ENCODE assay signal across 7 mouse cellular contexts in genomic region chr4:58552731-58553630, GRCm38 (mm10). TPM values are rescaled to one million over a fixed set of nuclear protein-coding genes. Genes with fewer than 3 reads are reported as not detected.
DNase-seq lines count a peak whose midpoint lies in the region; ATAC-seq and TF ChIP-seq lines count a peak whose summit lies in the region.

No protein-coding gene starts in this region.

- peak; percentile 56 for DNase-seq in adrenal gland, adult 8-10 months
- DNase-seq in embryo, embryonic 10 days (ENCODE audit: low spot score), result peak; percentile 81
- peak; percentile 86 to 88 for DNase-seq in gastrocnemius, postnatal 4 days (ENCODE audit: low spot score in 2 of 2)
- DNase-seq in limb, embryonic 14.5 days (ENCODE audit: low spot score), result peak; percentile 78
- peak; percentile 86 for DNase-seq in midbrain, embryonic 14.5 days
- DNase-seq in spleen, postnatal 36 days (ENCODE audit: low spot score in 2 of 2), result peak; percentile 18 to 27

- peaks cover 9% of the 10 kb centered on the region; the same call in 1 of the 2 replicates for H3K36me3 ChIP-seq in intestine, postnatal 0 days (ENCODE audit: control insufficient read depth, insufficient read depth)
- peaks cover 10% of the 10 kb centered on the region; the same call in 1 of the 2 replicates for H3K36me3 ChIP-seq in limb, embryonic 14.5 days (ENCODE audit: control insufficient read depth, insufficient read depth, low read length)
- no peaks in the 10 kb centered on the region for H3K36me3 ChIP-seq in midbrain, embryonic 14.5 days (ENCODE audit: control insufficient read depth, insufficient read depth, low read length)

- H3K9ac ChIP-seq in intestine, postnatal 0 days (ENCODE audit: low read depth, low read length), result peak overlapping the region; percentile 84
- H3K9ac ChIP-seq in limb, embryonic 14.5 days (ENCODE audit: low read depth, low read length, severe bottlenecking), result peak overlapping the region; percentile 95
- H3K9ac ChIP-seq in midbrain, embryonic 14.5 days (replicated peaks; ENCODE audit: low read length), result peak overlapping the region; percentile 64

- peak; percentile 92 for ATAC-seq in intestine, postnatal 0 days
- peak; percentile 90 for ATAC-seq in limb, embryonic 14.5 days (ENCODE audit: low FRiP score, low read depth)
- peak; percentile 88 for ATAC-seq in midbrain, embryonic 14.5 days (ENCODE audit: low FRiP score, low TSS enrichment)

- WGBS in intestine, postnatal 0 days, result under 1% methylated on average over 69 of the region's 71 CpGs
- WGBS in limb, embryonic 14.5 days, result 4% methylated on average over 40 of the region's 71 CpGs
- 1% methylated on average over 70 of the region's 71 CpGs for WGBS in midbrain, embryonic 14.5 days

- peaks cover 3% of the 10 kb centered on the region; the same call in 1 of the 2 replicates for H3K4me1 ChIP-seq in intestine, postnatal 0 days (replicated peaks; ENCODE audit: control insufficient read depth, insufficient read depth, low read length)
- peaks cover 32% of the 10 kb centered on the region for H3K4me1 ChIP-seq in limb, embryonic 14.5 days (ENCODE audit: control insufficient read depth, insufficient read depth, low read length)
- H3K4me1 ChIP-seq in midbrain, embryonic 14.5 days (ENCODE audit: control insufficient read depth, insufficient read depth, low read length), result 0 out of 2 replicates have a peak, but pooled peaks cover 6% of the 10 kb centered on the region

- peak; percentile 61; the same call in 1 of the 2 replicates for TF ChIP-seq POLR2A in limb, embryonic 14.5 days (IDR thresholded peaks at IDR 0.05; ENCODE audit: borderline replicate concordance, extremely low read depth, insufficient read depth, insufficient read length)

- H3K27me3 ChIP-seq in intestine, postnatal 0 days (replicated peaks; ENCODE audit: control insufficient read depth, insufficient read depth, low read length), result no peaks in the 10 kb centered on the region
- H3K27me3 ChIP-seq in limb, embryonic 14.5 days (ENCODE audit: control insufficient read depth, insufficient read depth, low read length), result no peaks in the 10 kb centered on the region
- H3K27me3 ChIP-seq in midbrain, embryonic 14.5 days (ENCODE audit: control insufficient read depth, insufficient read depth, low read length), result peaks cover 6% of the 10 kb centered on the region

- no peaks in the 10 kb centered on the region for H3K9me3 ChIP-seq in intestine, postnatal 0 days (ENCODE audit: control insufficient read depth)
- no peaks in the 10 kb centered on the region for H3K9me3 ChIP-seq in limb, embryonic 14.5 days (ENCODE audit: control insufficient read depth, low read length)
- no peaks in the 10 kb centered on the region for H3K9me3 ChIP-seq in midbrain, embryonic 14.5 days (ENCODE audit: control insufficient read depth, low read length)

- H3K27ac ChIP-seq in intestine, postnatal 0 days (ENCODE audit: low read depth, low read length), result peak overlapping the region; percentile 94
- peak overlapping the region; percentile 95 for H3K27ac ChIP-seq in limb, embryonic 14.5 days (replicated peaks; ENCODE audit: low read depth, low read length)
- no peak overlapping the region for H3K27ac ChIP-seq in midbrain, embryonic 14.5 days (replicated peaks; ENCODE audit: low read depth, low read length)

- peak overlapping the region; percentile 93 for H3K4me2 ChIP-seq in intestine, postnatal 0 days (replicated peaks; ENCODE audit: low read depth)
- H3K4me2 ChIP-seq in limb, embryonic 14.5 days (replicated peaks; ENCODE audit: low read depth, low read length, severe bottlenecking), result peak overlapping the region; percentile 88
- peak overlapping the region; percentile 98 for H3K4me2 ChIP-seq in midbrain, embryonic 14.5 days (ENCODE audit: low read length)

- peak overlapping the region; percentile 71 for H3K4me3 ChIP-seq in intestine, postnatal 0 days (ENCODE audit: low read depth, low read length)
- H3K4me3 ChIP-seq in limb, embryonic 14.5 days (replicated peaks; ENCODE audit: low read length), result peak overlapping the region; percentile 82
- H3K4me3 ChIP-seq in midbrain, embryonic 14.5 days (replicated peaks; ENCODE audit: low read depth, low read length), result peak overlapping the region; percentile 67

- TF ChIP-seq CTCF in intestine, postnatal 0 days (IDR thresholded peaks at IDR 0.05; ENCODE audit: low read depth), result peak; percentile 73

RNA-seq across cellular contexts. Expression of gene Lpar1, which starts 0.7 kb away (rescaled TPM):
- total RNA-seq in adrenal gland, adult 8-10 months (2022), result 10 to 100 TPM; 18.1 to 34.1 (median 27.7) TPM
- 10 to 100 TPM; 71.7 to 74.5 TPM for total RNA-seq in gastrocnemius, postnatal 4 days (2021)
- 64.9 and 70.3 TPM in 2 replicates for polyA plus RNA-seq in intestine, postnatal 0 days (2015; fragmentation: Nextera tagmentation; extraction: Ambion mirVana)
- 90.8 and 114 TPM in 2 replicates for polyA plus RNA-seq in limb, embryonic 14.5 days (2012; rRNA removed)
- polyA plus RNA-seq in limb, embryonic 14.5 days (2014; fragmentation: Nextera tagmentation; extraction: Ambion mirVana), result 161 and 187 TPM in 2 replicates
- polyA plus RNA-seq in midbrain, embryonic 14.5 days (2014; fragmentation: Nextera tagmentation; extraction: Ambion mirVana), result 9.8 and 20.6 TPM in 2 replicates

Comparison
In these comparisons a context has a peak if more than half of its experiments do, and no peak if none do; other contexts are left out.
1. DNase-seq: peak in every context shown above with its lines; median percentile 87 in gastrocnemius, postnatal 4 days; 86 in midbrain, embryonic 14.5 days; 81 in embryo, embryonic 10 days; 78 in limb, embryonic 14.5 days; 56 in adrenal gland, adult 8-10 months; 22 in spleen, postnatal 36 days.